Mouse (Mus musculus) adrenal gland, postnatal 25 days (tissue): ENCODE measurements around the gene Cdk2ap1. TPM values are rescaled to one million over a fixed set of nuclear protein-coding genes. Genes with fewer than 3 reads are reported as not detected.
"Not testable (repeated sequence)": the region's sequence is repeated elsewhere in the genome, so short reads cannot be mapped to it uniquely, and the experiment has no call there.

Source experiments
- DNase-seq: peaks from one replicate; pipeline ENCODE4 v3.0.0; 2021; ENCODE audit warnings: mixed read lengths
- total RNA-seq: library from RNA; stranded (reverse); gene quantifications from 2 replicates; pipeline ENCODE4 v1.2.3, GENCODE M21; 2021

Cdk2ap1 gene
- total RNA-seq, 1 experiment from 2014 or later, result 148 TPM

GRCm38 (mm10) chr5:124351111-124351560 lies 11.7 kb downstream of the Cdk2ap1 start:
- DNase-seq, result peak; percentile 78

- no peak for DNase-seq
These were observed 12.5 kb downstream of the Cdk2ap1 start for GRCm38 (mm10) chr5:124350350-124350749.

- peak; percentile 59 for DNase-seq
These were observed 13.7 kb downstream of the Cdk2ap1 start for GRCm38 (mm10) chr5:124349196-124349595.

GRCm38 (mm10) chr5:124342897-124343296 lies 20.0 kb downstream of the Cdk2ap1 start:
- no peak for DNase-seq

GRCm38 (mm10) chr5:124341753-124342339 lies 21.0 kb downstream of the Cdk2ap1 start:
- peak; percentile 29 for DNase-seq

GRCm38 (mm10) chr5:124338791-124339190 lies 24.1 kb downstream of the Cdk2ap1 start:
- DNase-seq, result no peak

- DNase-seq, result no peak
These were observed 25.0 kb downstream of the Cdk2ap1 start for GRCm38 (mm10) chr5:124337909-124338308.

- no peak for DNase-seq
These were observed 25.8 kb downstream of the Cdk2ap1 start for GRCm38 (mm10) chr5:124337103-124337502.

GRCm38 (mm10) chr5:124334392-124334791 lies 28.5 kb downstream of the Cdk2ap1 start:
- no peak for DNase-seq

- no peak for DNase-seq
These were observed 32.8 kb downstream of the Cdk2ap1 start for GRCm38 (mm10) chr5:124330086-124330485.

- DNase-seq, result peak; percentile 99
These were observed 35.1 kb downstream of the Cdk2ap1 start, which contains the start of the genes Mphosph9 and 2810006K23Rik for GRCm38 (mm10) chr5:124327510-124328364. Gene Mphosph9 (minus strand): TSS chr5:124327972. Gene 2810006K23Rik (plus strand): TSS chr5:124328089.

GRCm38 (mm10) chr5:124326829-124327228 lies 36.1 kb downstream of the Cdk2ap1 start:
- DNase-seq, result no peak

GRCm38 (mm10) chr5:124317648-124318047 lies 45.2 kb downstream of the Cdk2ap1 start:
- no peak for DNase-seq

- no peak for DNase-seq
These were observed 46.9 kb downstream of the Cdk2ap1 start for GRCm38 (mm10) chr5:124315941-124316340.

GRCm38 (mm10) chr5:124315498-124315897 lies 47.4 kb downstream of the Cdk2ap1 start:
- DNase-seq, result no peak

GRCm38 (mm10) chr5:124310091-124310490 lies 52.8 kb downstream of the Cdk2ap1 start:
- DNase-seq, result no peak

GRCm38 (mm10) chr5:124309155-124309554 lies 53.7 kb downstream of the Cdk2ap1 start:
- no peak for DNase-seq

- DNase-seq, result not testable (repeated sequence)
These were observed 60.0 kb downstream of the Cdk2ap1 start for GRCm38 (mm10) chr5:124302853-124303252.

GRCm38 (mm10) chr5:124300132-124300531 lies 62.8 kb downstream of the Cdk2ap1 start:
- DNase-seq, result no peak

- DNase-seq, result not testable (repeated sequence)
These were observed 63.6 kb downstream of the Cdk2ap1 start for GRCm38 (mm10) chr5:124299307-124299706.

- no peak for DNase-seq
These were observed 66.4 kb downstream of the Cdk2ap1 start for GRCm38 (mm10) chr5:124296475-124296874.
